Mouse (Mus musculus) right cerebral cortex, adult 18-20 months (tissue): Measurements from ENCODE around the gene Gm37240.
"Not testable (repeated sequence)": the region's sequence is repeated elsewhere in the genome, so short reads cannot be mapped to it uniquely, and the experiment has no call there.

Source experiments
- DNase-seq: peaks from one replicate; pipeline ENCODE4 v3.0.0; 2022; ENCODE audit warnings: mixed read lengths

Gene Gm37240

DNA sequence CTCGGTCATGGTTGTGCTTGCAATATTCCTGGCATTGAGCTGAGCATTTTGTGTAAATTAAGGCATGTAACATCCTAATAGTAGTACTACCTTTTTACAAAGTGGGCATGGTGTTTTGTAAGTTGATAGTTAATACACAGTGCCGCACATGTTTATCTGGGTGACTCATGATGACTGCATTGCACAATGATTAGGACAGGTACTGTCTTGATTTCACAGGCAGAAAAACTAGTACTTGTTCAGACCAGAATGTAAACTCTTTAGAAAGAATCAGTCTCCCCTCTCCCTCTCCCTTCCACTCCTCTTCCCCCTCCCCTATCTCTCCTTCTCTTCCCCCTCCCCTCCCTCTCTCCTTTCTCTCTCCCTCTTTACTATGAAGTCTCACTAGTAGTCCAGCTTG, 1284.6 kb downstream of the Gm37240 start:
- no peak for DNase-seq

DNA sequence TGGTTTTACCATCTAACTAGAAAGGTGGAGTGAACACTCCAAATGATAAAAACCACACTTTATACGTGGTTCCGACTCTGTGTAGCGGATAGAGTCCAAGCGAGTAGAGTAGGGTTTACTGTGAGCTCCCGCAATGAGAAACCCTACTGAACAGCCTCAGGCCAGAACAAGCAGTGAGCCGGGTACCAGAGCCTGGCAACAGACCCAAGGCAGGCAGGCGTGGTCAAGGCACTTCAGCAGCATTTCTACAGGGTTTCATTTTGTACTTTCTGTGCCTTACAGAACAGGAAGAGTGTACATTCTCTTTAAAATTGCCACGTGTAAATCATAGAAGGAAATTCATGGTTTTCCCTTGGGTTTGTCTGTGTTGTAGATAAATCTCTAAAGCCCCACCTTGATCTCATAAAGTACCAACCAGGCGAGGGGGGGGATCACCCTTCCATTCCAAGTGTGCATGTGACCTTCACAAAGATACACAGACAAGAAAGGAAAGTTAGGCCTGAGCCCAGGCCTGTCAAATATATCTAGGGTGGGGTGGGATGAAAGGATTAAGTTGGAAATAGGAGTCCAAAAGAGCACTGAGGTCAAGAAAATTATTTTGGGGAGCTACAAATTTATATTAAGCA, 1285.3 kb downstream of the Gm37240 start:
- no peak for DNase-seq

DNA sequence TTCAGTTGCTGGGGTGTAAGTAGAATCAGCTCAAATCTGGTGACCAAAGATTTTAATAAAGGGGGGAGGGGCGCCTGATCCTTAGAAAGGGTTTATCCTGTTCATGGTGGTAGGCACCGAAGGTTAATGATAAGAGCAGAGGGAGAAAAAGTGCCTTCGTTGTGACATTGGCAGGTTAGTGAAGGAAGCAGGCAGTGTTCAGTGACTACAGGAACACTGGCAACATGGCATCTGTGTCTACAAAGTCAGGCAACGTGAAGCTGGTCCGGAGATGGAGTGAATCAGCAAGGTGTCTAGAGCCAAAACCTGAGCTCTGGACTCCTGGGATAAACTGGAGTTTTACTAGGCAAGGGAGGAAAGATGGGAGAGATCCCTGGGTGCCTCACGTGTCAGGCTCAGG, 1288.6 kb downstream of the Gm37240 start:
- DNase-seq: no peak

DNA sequence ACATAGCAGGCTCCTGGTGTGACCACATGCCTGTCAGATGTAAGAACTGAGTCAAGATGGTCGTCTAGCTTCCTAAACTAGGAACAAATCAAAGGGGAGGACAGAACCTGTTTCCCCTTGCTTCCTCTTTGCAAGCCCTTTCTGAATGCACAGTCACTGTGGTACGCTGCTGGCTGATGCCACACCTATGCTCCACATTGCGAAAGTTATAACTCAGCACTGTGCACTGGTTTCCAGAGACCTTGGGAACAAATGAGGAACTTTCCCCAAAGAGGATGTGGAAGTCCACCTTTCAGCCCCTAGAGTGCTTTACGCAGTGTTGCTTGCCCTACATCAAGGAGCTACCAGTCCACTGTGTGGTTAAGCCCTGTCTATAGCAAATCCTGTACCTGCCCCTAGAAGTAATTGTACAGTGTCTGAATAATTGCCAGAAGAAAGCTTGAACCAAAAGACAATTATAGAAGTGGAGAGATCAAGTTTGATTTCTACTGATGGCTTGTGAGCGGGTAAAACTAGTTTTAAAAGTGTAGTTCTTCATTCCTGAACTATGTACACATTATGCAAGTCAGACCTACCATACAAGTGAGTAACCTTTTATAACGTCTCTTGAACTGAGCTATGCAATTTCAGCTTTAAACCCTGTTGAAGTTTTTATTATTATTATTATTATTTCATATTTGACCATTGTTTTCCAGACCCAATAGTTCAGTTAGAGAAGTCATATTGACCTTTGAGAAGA, 1289.2 kb downstream of the Gm37240 start:
- no peak for DNase-seq

DNA sequence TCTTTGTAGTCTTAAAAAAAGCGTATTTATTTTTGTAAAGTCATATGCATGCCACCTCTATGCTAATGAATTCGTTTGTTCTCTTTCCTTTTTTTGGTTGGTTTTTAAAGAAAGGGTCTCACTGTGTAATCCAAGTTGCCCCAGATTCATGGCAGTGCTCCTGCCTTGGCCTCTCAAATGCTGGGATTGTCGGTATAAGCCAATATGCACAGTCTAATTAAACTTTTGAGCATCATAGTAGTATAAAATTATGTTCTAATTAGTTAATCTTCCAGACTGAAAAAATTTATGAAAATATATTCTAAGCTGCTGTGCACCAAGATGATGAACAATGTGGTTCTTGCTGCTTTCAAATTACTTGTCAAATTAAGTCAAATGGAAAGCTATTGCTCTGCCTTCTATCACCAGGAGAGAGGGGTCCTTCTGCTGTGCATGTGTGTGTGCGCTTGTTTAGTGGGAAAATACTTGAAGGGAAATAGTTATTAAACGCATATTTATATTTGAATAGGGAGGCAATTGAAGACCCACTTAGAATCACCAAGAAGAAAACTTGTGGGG, 1291.6 kb downstream of the Gm37240 start:
- no peak for DNase-seq

DNA sequence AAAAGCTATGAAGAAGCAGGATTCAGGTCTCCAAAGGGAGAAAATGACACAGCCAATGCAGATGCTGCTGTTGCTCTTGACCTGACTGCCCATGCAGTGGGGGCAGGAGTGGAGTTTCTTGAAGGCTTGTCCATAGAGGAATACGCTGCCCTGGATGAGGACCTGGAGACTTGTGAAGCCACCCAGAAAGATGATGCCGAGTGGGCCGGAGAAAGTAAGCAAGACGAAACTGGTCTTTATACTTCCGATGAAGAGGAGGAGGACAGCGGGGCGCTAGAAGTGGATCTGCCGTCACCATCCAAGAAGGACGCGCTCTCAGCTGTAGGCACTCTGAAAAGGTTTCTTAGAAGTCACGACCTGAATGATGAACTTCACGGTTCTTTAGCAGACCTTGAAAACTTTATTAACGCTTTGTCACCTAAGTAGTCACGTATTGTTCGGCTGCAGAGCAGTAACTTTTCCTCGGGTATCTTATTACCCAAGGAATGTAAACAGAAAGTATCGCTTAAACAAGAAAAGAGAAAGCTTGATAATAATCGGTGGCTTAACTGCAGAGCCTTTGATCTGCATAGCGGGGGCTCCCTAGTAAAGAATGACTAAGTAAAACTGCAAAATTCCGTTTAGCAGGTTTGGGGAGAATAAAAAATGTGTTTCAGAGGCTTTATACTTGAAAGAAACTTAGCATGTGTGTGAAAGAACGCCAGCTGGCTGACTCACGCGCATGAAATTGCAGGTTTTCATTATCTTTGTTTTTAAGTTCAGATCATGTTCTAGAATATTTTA, 1292.2 kb downstream of the Gm37240 start:
- DNase-seq: peak; percentile 45

DNA sequence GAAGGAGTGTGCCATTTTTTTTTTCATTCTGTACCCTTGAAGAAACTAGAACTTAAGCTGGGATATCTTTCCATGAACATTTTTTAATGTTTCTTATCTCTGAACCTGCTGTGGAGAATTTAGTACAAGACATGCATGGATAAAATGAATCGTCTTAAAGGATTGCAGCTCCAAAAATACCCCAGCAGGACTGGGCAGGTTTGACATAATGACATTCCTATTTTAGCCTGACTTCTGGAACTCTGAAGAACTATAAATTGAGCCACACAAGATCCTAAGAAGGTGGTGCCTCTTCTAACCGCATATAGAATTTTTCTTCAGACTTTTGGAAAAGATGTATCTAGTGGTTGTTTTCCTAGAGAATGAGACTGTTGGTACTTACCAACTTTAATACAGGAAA, 1294.0 kb downstream of the Gm37240 start, which contains the start of gene Tigd4:
TSS of gene Tigd4 (plus strand) at position 301 of the 400 bp plus-strand sequence.
- no peak for DNase-seq

DNA sequence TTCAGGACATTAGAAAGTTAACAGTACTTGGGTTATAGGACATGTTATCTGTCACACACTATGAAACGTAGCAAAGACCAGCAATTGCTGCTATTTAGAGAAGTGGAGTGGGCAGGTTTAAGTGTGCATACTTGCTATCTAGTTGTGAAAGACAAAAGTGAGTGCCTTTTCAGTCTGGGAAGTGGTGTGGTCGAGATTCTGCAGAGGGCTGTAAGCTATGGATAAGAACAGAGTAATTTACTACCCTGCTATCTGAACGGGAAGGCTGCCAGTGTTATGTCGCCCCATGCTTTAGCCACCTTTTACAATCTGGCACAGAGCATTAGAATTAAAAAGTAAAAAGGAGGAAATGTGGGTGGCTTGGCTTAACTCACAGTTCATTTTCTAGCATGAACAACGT, 1300.6 kb downstream of the Gm37240 start:
- no peak for DNase-seq

DNA sequence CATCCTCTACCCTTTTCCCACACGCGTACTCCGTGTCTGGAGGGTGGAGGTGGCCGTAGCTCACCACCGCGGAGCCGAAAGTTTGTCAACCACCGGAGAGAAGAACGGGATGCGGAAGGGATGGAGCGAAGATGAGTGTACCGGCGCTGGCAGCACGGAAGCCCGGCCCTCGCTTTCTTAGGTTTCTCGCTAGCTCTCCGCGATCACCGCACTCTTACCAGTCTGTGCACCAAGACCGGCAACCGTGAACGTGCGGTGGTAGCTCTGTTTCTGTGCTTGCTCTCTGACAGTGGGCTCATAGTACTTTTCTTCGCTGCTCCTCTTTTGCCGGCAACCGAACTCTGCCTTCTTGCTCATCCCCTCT, 1304.4 kb downstream of the Gm37240 start:
- no peak for DNase-seq

DNA sequence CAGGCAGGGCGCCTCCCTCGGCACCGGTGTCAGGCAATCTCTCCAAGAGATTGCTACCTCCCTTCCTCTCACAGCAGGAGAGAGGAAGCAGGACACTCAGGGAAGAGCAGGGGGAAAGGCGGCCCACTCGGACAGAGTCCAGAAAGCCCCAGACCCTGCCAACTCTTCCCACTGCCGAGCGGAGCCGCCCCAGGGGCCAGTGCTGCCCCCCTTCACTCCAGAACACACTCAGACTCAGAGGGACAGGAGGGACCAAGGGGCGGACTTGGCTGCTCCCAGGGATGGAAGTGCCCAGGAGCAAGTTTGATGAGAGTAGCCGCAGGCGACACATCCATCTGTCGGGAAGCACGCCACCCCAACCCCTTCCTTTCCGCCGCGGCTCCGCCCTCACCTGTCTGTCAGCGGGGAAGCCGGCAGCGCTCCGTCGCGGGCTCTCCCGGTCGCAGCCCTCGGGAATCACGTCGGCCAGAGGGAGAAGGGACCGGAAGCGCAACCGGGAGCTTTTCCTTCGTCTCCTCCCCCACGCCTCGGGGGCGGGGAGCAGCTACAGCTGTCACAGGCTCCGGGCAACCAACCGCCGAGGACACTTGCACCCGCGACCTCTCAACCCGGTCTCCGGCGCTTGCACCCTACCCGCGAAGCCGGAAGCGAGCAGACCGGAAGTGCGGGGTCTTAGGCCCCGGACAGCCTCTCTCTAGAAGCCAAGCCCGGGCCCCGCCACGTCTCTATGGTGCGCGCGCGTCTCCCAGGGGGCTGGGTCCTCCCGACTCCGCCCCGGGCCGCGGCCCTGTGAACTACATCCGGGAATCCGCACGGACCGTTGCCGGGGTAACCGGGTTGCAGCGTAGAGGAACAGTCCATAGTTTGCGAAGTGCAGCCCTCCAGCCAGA, 1305.0 kb downstream of the Gm37240 start, which contains the start of gene Arfip1:
TSS of gene Arfip1 (minus strand) at position 603 of the 890 bp plus-strand sequence.
- peak; percentile 96 for DNase-seq

DNA sequence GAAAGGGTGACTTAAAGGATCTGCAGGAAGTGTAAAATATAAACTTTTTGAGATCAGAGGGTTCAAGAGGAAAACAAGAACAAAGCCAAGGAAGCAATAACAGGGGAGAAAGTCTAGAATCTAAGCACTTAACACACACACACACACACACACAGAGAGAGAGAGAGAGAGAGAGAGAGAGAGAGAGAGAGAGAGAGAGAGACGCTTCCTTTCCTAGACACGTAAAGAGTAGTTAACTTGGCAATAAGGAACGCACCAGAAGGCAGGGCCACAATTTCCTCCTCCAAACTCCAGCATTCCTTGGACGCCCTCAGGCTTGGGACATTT, 1305.7 kb downstream of the Gm37240 start:
- no peak for DNase-seq

DNA sequence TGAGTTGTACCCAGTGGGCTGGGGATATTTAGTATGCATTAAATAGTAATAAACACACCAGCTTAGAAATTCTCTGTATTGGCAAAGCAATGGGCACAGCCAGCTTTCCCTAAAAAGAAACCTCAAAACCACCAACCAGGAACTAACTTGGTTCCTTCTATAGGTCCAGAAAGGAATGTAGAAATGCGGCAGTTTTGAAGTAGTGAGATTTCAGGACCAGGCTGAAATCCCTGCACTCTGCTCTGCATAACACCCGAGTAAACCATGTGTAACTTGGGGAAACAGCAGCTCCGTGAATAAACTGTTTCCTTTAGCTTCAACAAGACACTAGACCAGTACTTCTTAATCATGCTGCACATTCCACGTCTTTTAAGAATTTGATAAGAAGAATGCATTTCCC, 1306.6 kb downstream of the Gm37240 start:
- no peak for DNase-seq

DNA sequence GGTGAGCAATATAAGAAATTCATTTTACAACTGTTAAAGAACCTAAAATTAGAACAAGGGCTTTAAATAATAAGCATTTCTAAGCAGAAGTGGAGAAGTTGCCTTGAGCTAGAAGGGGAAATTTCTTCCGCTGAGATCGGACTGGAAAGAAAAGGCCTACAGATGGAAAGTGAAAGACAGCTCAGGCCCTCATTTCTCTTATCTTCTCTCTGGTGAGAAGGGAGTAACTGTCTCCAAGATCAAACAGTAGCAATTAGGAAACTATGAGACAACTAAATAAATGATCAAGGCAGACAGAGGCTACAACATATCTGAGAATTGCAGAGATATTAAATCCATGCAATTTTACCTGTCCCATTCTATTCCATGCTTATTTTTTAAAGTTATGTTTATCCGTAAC, 1316.8 kb downstream of the Gm37240 start:
- DNase-seq: no peak

DNA sequence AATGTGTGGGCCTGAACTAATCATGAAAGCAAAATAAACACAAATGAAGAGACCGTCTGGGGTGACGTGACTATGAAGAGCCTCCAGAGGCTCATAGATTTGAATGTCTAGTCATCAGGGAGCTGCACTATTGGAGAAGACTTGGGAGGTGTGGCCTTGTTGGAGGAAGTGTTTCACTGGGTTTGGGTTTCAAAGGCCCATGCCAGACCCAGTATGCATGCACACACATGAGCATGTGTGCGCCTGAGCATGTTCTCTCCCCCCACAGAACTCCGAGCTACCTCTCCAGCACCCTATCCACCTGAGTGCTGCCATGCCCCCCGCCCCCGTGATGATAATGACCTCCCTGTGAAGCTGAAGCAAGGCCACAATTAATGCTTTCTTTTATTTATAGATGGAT, 1317.7 kb downstream of the Gm37240 start:
- no peak for DNase-seq

DNA sequence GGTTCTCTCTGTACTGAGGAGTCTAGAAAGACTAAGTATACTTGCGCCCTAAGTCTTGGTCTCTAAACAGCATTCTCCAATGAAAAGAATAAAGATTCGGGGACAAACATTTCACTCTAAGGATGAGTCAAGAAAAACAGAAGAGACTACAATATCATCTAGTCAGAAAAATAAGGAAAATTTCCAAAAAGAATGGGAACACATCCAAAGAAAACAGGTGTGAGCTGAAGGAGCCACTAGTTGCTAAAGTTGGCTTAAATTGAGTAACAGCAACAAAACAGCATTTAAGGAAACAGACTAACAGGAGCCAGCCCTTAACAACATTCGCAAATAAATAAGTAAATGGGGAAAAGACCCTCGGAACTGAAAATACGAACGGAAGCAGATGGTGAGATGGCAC, 1318.8 kb downstream of the Gm37240 start:
- no peak for DNase-seq

DNA sequence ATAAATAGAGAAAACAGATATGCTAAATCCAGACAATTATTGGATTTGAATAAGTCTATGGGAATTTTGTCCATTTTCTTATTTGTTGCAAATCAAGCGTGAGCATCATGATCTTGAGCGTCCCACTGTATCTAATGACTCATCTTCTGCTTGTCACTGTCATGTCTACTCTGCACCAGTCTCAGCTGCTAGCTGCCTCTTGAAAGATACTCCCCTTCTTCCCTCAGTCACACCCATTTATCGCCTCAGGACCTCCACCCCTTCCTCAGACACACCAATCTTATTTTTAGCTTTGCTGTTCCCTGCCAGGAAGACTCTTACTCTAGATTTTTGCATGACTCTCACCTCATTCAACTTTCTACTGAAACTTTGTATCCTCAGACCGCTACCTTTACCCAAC, 1323.9 kb downstream of the Gm37240 start:
- DNase-seq: no peak

DNA sequence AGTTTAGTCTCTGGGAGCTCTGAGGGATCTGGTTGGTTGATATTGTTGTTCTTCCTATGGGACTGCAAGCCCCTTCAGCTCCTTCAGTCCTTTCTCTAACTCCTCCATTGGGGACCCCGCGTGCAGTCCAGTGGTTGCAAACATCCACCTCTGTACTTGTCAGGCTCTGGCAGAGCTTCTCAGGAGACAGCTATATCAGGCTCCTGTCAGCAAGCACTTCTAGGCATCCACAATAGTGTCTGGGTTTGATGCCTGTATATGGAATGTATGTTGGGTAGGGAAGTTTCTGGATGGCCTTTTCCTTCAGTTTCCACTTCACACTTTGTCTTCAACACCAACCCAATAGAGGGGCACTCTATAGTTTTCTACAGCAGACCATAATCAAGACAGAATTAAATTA, 1324.4 kb downstream of the Gm37240 start:
- DNase-seq: not testable (repeated sequence)

DNA sequence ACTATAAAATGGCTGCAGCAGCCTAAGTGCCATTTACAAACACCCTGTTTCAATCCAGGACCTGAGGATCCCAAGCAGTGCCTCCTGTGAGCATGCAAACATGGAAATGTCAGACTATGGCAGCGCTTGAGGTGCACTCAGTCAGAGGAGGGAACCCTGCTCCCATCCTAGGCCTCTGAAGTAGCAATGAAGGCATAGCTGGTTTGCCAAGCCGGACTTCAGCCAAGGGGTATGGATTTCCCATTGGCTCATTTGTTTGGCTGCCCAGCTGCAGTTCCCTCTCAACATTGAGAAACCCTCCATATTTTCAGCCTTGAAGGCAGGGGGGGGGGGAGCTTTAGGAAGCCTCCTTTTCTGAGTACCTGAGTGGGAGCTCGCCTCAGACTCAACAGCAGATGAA, 1329.0 kb downstream of the Gm37240 start:
- no peak for DNase-seq

DNA sequence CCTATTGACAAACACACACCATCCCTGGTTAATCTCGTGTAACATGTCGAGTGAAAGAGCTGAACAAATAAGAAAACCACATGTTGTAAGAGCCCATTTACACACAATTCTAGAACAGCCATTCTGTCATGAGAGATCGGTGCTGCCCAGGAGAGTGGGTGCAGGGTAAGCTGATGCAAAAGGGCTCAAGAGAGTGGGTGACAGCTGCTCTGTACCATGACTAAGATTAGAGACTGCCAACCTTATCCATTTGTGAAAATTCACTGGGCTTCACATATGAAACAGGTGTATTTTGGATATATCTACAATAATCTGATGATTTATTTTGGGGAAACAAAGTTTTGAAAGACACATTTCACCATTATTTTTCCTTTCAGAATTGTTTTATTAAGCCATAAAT, 1331.5 kb downstream of the Gm37240 start:
- no peak for DNase-seq

DNA sequence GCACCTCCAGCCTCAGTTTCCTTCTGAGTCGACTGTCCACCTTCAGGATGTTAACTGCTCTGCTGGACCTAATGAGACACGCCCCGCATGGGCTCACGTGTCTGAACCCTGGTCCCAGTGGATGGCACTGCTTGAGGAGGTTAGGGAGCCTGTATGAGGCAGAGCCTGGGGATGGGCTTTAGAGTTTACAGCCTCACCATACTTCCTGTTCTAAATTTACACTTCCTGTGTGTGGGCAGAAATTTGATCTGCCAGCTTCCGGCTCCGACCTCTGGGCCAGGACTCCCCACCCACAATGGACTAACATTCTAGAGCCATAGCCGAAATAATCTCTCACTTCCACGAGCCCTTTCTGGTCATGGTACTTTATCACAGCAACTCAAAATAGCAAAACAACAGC, 1340.1 kb downstream of the Gm37240 start:
- DNase-seq: no peak

DNA sequence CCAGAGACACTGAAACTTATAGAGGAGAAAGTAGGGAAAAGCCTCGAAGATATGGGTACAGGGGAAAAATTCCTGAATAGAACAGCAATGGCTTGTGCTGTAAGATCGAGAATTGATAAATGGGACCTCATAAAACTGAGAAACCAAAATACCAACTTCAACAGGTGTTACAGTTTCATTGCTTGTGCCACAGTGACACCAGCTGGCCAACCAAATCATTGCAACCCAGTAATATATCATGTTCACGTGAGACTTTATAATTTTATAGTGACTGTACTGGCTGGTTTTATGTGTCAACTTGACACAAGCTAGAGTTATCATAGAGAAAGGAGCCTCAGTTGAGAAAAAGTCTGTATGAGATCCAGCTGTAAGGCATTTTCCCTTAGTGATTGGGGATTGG, 1344.9 kb downstream of the Gm37240 start:
- DNase-seq: peak; percentile 28

DNA sequence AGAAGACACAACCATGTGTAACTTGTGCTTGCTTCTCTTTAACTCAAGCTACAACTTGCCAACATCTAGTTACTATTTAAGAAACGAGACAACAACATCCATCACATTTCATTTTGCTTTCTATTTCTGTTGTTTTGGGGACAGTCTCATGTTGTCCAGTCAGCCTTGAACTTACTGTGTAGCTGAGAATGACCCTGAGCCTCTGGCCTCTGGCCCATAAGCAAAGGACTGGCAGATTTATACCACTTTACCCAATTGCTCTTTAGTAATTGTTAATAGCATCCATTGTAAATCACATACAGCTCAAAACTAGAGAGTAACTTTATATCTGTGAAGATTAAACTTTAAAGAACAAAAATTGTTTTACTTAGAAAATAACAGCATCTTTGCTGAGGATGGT, 1345.4 kb downstream of the Gm37240 start:
- no peak for DNase-seq

DNA sequence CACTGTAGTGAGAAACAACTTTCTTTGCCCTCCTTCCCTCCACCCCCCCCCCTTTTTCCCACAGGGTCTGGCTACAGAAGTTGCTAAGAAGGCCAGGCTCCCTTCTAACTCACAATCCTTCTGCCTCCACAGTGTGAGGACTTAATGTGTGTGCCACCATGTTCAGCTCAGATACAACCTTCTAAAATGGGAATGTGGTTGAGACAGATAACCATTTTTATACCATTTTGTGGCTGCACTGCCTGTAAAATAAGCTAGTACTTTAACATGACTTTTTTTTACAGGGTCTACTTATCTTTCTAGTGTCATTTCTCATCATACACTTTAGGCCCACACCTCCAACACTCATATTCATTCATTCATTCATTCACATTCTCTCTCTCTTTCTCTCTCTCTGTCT, 1346.7 kb downstream of the Gm37240 start:
- DNase-seq: no peak
